Comparison of ENCODE assay signal across 23 mouse cellular contexts in the genomic region with DNA sequence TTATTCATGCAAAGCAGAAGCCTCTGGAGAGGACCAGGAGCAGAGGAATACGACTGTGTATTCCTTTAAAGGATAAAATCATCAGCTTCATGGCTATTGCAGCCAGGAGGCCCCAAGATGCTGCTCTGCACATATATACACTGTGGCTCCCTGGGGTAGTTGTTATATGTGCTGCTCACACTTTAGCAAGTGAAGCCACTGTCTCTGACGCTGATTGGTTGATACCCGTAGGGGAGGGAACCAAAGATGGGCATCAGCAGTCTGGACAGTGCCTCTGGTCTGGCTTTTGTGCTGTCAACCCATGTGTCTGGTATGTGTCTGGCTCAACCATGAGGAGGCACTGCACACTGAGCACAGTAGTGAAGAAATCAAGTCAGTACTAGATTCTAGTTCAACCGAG. TPM values are rescaled to one million over a fixed set of nuclear protein-coding genes. Genes with fewer than 3 reads are reported as not detected.
"Had no signal": no experiment of that assay in that cellular context is flagged by ENCODE, and none has a peak within 500 bp of the region (broad histone marks: within the 10 kb centered on the region; RNA-seq: fewer than 3 reads in every experiment).

No protein-coding gene starts in this region.

- H3K4me2 ChIP-seq: kidney, embryonic 15.5 days; limb, embryonic 12.5 days; limb, embryonic 15.5 days; liver, embryonic 11.5 days; lung, embryonic 14.5 days; midbrain, embryonic 13.5 days had no signal

- H3K27ac ChIP-seq: kidney, embryonic 15.5 days; left cerebral cortex, adult 2 months; limb, embryonic 12.5 days; limb, embryonic 15.5 days; liver, embryonic 14.5 days; macrophage; midbrain, embryonic 13.5 days had no signal

- H3K27me3 ChIP-seq: midbrain, embryonic 13.5 days had no signal

- DNase-seq: kidney, adult 8-10 months; kidney, postnatal 10 days; kidney, postnatal 36 days; layer of hippocampus, postnatal 36 days; liver, postnatal 0 days; lung, embryonic 14.5 days; right cerebral cortex, adult 18-20 months; right cerebral cortex, postnatal 25 days; thymus, adult 2 months; thymus, postnatal 14 days; thymus, postnatal 4 days had no signal

- H3K4me3 ChIP-seq: kidney, embryonic 15.5 days; left cerebral cortex, adult 2 months; limb, embryonic 12.5 days; limb, embryonic 15.5 days; midbrain, embryonic 13.5 days had no signal

- ATAC-seq: inflammation-experienced regulatory T-cells, adult 6 months; liver, postnatal 0 days; lung, postnatal 0 days; midbrain, embryonic 13.5 days had no signal

- H3K9me3 ChIP-seq: kidney, embryonic 15.5 days; limb, embryonic 12.5 days; limb, embryonic 15.5 days; midbrain, embryonic 13.5 days had no signal

- H3K9ac ChIP-seq: kidney, embryonic 15.5 days; limb, embryonic 12.5 days; limb, embryonic 15.5 days; liver, embryonic 14.5 days; liver, postnatal 0 days; lung, embryonic 14.5 days; midbrain, embryonic 13.5 days had no signal

- H3K36me3 ChIP-seq: kidney, embryonic 15.5 days; limb, embryonic 12.5 days; limb, embryonic 15.5 days; midbrain, embryonic 13.5 days had no signal

RNA-seq across cellular contexts. Expression of a gene that starts 33.4 kb away (rescaled TPM):
- polyA plus RNA-seq: kidney, embryonic 15.5 days; lung, embryonic 14.5 days; macrophage; midbrain, embryonic 13.5 days; midbrain, postnatal 0 days; neural tube, embryonic 14.5 days had no signal
